Mouse (Mus musculus) layer of hippocampus, adult 11-12 months (tissue): Measurements from ENCODE around the gene Isg20l2.
A peak's percentile ranks its signal among the peaks of the same experiment; 100 is the strongest.
"Not testable (repeated sequence)": the region's sequence is repeated elsewhere in the genome, so short reads cannot be mapped to it uniquely, and the experiment has no call there.

Source experiments
- DNase-seq: peaks from one replicate; pipeline ENCODE4 v3.0.0; 2022; ENCODE audit warnings: low spot score

Gene Isg20l2

DNA sequence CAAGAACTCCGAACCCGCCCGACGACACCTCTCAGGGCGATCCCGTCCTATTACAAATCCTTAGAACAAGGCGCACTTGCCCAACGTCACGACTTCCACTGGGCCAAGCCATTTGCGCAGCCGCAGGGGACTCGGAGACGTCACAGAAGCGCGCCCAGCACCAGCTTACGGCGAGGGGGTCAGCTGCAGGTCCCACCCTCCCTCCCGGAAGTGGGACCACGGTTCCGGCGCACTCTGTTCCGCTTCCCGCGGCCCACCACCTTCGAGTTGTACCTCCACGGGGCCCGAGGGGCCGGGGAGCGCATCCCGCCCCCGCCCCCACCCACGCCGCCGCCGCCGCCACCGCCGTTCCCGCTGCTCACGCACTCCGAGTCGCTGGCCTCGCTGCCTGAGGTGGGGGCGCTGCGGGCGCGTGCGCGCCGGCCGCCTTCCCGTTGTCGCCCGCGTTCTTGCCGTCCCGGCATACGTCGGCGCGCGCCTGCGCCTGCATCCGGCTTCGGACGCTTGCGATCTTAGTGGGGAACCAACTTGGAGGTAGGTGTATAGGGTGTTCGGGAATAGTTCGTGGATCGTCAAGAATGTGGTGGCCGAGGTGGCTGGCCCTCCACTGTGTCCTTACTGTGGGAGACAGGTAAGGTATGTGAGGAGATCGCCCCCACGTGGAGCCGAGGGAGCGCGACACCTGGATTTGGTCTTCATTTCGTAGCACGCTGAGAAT, at the start of gene Isg20l2, which contains the start of gene Rrnad1:
Gene Isg20l2, plus strand, starts transcription at position 237 of the 718 bp plus-strand sequence.
Gene Rrnad1, minus strand, starts transcription at position 640 of the 718 bp plus-strand sequence.
- DNase-seq, result peak; percentile 97

DNA sequence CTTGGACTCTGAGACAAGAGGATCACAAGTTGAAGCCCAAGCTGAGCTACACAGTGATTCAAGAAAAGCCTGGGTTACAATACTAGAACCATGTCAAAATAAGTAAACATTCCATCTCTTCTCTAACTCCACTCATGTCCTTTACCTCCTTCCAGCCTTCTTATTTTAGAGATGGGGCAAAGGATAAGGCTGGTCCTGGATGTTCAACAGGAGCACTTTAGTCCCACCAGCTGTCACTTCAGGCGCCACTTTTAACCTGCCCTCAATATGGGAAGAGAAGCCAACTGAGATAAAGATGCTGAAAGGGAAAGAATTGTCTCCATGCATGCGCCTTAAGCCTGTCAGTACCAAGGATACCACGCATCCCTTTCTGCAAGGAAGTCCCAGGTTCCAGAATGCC, 45.8 kb upstream of the Isg20l2 start:
- no peak for DNase-seq

DNA sequence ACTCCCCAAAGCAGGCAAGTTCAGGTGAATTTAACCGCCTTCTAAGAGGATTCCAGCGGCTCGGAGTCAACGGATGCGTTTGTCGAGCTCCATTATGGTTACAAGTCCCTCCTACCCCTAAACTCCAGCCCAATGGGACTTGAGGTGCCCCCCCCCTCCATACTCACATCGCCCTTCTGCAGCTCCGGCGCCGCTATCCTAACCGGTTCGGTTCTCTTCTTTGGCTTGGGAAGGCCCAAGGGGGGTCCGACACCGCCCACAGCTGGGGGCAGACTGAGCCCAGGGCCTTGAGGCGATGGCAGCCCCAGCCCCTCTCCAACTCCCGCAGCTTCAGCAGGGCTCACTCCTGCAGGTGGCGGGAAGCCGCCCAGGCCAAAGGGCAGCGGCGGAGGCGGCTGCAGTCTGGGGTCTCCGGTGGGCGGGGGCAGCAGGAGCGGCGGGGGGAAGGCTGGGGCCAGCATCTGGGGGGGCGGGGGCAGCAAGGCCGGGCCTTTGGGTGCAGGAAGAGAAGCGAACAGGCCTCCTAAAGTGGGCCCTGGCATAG, 45.3 kb upstream of the Isg20l2 start:
- DNase-seq, result peak; percentile 42

DNA sequence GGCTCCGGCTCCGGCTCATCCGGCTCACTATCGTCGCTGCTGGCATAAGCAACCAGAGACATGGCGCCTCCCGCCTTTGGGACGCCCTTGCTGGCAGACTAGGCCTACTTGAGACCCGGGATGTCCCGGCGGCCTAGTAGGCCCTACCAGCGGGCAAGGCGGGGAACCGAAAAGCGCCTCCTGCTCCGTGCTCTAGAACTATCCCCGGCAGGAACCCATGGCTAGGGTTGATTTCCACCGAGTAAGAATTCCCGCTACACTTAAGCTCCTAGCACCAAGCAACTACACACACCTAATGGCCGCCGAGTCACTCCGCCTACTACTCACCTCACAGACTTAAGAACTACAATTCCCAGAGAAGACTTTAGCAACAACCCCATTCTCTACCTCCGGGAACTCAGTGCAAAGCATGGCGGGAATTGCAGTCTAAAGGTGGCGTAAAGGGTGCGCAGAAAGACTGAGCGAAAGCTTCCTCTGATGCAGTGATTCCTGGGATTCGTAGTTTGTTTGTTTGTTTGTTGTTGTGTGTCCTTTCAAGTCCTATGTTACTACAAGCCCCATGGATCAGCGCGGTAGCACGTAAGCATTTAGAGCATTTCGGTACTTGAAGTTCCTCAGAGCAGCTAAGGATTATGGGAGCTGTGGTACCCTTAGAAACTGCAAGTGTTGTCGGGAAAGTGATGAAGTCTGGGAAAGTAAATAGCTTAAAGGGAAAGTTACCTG, 44.7 kb upstream of the Isg20l2 start, which contains the start of gene Prcc:
Gene Prcc, minus strand, starts transcription at position 328 of the 723 bp plus-strand sequence.
- DNase-seq, result peak; percentile 96

DNA sequence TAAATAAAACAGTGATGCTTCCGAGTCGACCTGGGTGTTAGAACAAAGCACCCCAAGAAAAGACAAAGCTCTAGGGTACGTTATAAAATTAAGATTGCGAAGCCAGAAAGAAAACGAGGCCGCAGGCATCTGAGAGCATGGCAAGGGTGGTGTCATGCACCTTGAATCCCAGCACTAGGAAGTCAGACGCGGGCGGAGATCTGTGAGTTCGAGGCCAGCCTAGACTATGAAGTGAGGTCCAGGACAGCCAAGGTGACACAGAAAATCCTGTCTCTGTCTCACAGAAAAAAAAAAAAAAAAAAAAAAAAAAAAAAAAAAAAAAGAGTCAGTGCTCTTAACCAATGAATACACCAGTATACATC, 44.1 kb upstream of the Isg20l2 start:
- DNase-seq, result no peak

DNA sequence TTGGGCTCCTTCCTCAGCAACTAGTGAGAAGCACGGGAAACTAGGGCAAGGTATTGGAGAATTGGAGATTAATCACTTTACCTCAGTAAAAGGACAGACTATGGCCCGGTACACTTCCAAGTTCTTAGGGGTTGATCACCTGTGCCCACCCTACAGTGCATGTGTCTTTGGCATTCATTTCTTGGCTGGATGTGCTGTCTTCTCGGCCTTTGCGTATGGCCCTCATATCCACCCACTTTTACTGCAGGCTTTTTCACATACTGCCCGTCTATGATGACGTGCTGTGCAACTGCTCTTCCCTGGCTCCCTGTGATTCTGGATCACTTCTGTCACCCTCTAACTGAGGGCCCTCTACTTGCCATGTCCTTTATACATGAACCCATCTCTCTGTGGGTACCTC, 43.7 kb upstream of the Isg20l2 start:
- DNase-seq, result peak; percentile 34

DNA sequence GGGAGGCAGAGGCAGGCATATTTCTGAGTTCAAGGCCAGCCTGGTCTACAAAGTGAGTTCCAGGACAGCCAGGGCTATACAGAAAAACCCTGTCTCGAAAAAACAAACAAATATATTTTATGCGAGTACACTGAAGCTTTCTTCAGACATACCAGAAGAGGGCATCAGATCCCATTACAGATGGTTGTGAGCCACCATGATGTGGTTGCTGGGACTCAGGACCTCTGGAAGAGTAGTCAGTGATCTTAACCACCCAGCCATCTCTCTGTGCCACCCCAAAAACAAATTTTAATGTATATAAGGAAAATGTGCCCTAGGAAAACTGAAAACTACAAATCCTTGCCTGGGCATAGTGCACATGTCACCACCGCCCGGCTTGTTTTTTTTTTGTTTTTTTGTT, 42.7 kb upstream of the Isg20l2 start:
- not testable (repeated sequence) for DNase-seq

DNA sequence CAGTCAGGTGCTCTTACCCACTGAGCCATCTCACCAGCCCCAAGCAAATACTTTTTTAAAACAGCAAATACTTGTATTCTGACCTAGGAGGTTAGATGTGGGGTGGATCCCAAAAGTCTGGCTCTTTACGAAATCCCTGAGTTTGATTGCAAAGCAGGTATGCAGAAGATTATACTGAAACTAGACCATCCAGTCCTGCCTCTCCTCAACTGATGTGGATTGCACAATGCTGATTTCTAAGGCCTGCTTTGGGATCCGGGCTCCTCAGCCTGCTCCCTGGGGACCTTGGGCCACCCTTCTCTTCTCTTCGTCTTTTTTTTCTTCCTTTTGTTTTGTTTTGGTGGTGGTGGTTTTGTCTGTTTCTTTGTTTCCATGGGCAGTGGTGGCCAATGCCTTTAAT, 38.6 kb upstream of the Isg20l2 start:
- no peak for DNase-seq

DNA sequence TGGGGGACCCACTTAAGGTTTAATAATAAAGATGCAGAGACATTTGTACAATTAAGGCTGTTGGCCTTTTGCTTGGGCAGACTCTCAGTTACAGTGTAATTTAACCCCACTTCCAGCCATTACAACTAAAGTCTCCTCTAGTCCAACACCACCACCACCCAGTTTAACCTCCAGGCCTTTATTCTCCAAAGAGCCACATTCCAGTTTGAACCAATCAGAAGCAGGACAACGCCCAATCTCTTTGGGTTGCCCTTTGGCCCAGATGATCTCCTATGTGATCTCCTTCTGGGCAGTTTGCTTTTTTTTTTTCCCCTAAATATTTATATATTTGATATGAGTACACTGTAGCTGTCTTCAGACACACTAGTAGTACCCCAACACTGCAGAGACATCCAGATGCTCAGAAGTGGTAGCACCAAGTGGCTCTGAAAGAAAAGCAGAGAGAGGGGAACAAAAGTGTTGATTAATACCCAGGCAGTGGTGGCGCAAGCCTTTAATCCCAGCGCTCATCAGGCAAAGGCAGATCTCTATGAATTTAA, 36.7 kb upstream of the Isg20l2 start:
- DNase-seq, result no peak

DNA sequence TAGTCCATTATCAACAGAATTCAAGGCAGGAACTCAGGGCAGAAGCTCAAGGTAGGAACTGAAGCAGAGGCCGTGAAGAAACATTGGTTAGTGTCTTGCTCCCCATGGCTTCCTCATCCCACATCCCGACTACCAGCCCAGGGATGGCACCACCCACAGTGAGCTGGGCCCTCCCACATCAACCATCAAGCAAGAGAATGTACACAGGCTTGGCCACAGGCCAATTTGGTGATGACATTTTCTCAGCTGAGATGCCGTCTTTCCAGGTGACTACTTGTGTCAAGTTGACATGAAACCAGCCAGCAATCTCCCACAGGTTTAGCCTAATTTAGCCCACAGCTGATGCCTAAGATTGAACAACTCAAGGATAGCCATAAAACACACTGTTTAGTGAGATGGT, 30.8 kb upstream of the Isg20l2 start:
- DNase-seq, result no peak

DNA sequence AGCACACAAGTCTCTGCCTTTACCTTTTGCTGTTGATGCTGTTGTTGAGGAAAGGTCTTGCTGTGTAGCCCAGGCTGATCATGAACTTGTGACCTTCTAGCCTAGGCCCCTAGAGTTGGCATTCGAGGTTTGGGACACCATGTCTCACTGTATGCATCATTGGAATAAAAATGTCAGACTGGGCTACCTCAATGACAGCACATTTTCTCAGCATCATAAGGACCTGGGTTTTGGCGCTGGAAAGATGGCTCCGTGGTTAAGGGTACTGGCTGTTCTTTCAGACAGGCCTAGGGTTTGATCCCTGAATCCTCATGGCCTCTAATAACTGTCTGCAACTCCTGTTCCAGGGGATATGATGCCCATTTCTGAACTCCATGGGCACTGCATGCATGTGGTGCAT, 30.3 kb upstream of the Isg20l2 start:
- no peak for DNase-seq

DNA sequence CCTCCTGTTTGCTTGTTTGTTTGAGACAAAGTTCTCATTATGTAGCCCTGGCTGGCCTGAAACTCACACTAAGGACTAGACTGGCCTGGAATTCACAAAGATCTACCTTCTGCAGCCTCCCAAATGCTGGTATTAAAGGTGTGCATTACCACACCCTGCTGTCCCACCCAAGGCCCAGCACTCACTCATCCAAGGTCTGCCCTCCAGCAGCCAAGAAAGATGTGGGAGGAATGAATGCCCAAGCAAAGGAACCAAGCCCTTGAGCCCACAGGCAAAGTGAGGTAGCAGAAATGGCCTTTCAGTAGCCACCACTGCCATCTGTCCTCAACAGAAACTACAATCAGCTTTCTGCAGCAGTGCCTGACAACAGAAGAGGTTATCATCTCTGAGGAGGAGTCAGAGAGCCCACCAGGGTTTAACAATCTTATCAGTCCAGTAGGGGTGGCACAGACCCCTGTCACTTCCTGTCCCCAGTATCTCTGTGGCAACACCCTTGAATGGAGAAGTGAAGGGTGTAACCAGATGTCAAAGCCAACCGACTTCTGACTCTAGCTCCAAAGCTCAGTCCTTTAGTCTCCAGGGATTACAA, 29.0 kb upstream of the Isg20l2 start:
- no peak for DNase-seq

DNA sequence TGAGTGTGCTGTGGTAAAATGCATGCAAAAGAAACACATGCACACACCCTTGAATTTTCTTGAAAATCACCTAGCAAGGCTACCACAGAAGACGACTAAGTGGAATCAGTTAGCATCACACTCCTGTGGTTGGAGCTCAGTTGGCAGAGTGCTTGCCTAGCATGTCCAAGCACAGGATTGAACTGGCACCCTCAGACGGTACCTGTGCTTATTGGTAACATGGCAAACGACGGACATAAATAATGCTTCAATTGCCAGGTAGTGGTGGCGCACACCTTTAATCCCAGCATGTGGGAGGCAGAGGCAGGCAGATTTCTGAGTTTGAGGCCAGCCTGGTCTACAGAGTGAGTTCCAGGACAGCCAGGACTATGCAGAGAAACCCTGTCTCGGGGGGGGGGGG, 28.2 kb upstream of the Isg20l2 start:
- not testable (repeated sequence) for DNase-seq

DNA sequence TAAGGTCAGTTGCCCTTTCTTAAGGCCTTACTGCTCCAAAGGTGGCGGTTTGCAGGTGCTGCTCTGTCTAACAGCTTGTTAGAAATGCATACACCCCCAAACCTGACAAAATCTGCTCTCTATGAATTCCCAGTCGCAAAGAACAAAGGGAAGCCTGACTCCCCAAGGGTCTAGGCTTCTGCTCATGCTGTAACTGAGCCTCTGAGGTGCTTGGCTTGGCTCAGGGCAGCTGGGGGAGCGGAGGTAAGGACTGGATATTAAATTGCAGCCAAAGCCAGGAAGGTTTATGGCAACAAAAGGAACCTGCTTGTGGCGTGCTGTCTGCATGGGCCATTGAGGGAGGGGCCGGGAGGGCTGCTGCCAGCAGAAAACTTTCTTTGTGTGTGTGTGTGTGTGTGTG, 26.3 kb upstream of the Isg20l2 start:
- DNase-seq, result no peak

DNA sequence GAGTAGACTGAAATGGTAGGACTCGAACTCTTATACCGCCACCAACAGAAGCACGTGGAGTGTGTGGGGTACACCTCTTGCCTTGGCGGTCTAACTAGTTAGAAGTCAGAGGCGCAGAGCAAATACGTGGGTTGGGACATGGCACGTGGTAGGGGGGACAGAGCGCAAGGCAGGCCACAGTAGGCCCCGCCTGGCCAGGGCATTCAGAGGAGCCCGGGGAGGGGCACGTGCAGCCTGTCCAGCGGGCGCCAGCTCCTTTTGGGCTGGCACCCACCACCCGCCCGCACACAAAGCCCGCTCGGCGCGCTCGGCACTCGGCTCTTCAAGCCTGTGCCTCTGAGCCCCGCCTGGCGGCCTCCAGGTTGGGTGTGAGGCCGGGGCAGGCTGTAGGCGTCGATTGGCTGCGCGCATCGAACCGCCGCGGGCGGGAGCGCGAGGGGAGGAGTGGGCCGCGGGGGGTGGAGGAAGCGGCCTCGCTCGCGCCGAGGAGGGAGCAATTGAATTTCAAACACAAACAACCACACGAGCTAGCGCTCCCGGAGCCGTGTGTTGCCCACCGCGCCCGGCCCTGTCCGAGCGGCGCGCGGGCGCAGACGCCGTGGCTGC, 24.1 kb upstream of the Isg20l2 start, which contains the start of gene Hdgf:
Gene Hdgf, plus strand, starts transcription at position 442 of the 606 bp plus-strand sequence.
- DNase-seq, result peak; percentile 93

DNA sequence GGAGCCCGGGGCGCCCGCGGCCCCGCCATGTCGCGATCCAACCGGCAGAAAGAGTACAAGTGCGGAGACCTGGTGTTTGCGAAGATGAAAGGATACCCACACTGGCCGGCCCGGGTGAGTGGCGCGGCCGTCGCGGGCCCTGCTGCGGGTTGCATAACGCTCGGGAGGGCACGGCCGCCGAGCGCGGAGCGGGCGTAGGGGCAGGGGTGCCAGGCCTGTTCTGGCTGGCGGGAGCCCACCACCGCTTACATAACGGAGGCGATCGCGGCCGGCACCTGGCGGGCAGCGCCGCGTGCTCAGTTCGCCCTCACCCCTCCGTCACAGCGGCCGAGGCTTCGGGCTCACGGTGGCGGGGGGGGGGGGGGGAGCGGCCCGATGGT, 23.5 kb upstream of the Isg20l2 start:
- DNase-seq, result peak; percentile 54

DNA sequence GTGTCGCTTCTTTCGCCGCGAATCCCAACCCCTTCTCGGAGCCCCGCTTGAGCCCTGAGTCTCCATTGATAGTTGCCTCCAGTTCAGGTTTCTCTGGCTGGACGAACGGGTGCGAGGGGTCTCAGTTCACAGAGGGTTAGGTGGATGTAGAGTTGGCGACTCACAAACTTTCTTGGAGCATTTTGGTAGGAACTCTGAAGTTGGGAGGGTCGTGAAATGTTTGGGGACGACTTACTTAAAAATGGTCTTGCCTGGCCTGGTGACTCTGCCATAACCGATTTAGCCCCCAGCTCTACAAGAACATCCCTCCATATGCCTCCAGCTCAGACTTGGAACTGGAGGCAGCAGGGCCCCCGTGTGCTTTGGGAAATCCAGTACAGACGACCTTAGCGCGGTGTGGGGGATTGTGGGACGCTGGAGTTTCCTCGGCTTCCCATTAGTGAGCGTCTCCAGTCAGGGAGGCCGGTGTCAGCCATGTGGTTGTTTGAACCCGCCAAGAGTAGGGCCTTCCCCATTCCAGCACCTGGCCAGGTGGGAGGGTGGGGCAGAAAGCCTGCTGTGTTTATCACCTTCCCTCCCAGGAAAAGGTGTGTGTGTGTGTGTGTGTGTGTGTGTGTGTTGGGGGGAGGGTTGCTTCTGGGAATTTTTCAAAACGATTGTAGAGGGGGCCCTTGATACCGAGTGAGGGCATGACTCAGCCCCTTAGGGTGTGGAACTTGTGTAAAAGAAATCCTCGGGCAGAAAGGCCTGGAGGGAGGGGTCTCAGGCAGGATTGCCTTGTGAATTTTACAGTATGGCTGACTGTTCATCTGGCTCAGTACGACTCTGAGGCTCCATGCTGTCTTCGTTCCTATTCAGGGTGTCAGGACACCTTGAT, 22.9 kb upstream of the Isg20l2 start:
- peak; percentile 31 for DNase-seq

DNA sequence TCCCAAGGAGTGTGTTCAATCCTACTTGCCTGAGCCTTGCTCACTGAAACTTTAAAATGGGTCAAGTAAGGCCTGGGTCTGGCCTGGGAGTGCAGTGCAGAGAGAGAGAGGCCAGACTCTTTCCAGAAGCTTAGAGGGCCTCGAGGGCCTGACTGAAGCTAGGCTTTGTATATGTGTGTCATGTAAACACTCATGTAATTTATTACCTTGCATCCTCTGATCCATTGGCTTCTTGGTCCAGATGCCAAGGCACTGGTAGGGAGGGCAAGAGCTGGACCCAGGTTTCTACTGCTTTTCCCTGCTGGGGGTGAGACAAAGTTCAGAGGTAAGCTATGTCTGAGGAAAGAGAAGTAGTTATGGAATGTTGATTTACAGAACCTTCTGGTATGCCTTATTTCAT, 22.2 kb upstream of the Isg20l2 start:
- no peak for DNase-seq

DNA sequence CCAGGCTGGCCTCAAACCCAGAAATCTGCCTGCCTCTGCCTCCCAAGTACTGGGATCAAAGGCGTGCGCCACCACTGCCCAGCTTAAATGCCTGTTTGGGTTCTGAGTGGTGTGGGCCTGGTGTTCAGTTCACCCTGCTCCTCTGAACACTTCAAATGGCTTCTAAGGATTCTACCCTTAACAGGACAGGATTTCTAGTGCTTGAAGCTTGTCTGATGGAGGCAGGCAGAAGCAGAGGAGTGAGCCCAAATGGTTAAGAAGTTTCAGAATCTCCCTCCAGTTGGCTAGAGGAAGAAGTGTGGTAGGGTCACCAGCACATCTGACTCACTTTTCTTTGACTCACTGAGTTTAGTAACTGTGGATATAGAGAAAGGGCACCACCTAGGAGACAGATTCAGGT, 20.7 kb upstream of the Isg20l2 start:
- no peak for DNase-seq

DNA sequence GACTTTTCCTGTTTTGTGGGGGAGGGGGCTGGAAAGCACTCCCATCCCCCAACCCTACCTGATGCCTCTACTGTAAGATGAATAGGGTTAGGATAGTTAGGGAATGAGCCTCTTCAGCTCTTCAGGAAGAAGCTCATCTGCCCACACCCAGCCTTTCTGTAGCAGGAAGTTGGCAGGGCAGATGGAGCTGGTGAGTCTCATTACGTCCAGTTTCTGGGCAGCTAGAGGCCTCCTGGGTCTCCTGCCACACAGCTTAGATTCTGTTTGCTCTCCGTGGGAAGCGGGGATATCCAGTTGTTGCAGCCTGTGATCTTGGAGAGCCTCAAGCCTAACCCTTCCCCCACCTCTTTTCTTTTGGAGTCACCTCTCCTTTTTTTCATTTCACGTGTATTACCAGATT, 20.2 kb upstream of the Isg20l2 start:
- peak; percentile 14 for DNase-seq

DNA sequence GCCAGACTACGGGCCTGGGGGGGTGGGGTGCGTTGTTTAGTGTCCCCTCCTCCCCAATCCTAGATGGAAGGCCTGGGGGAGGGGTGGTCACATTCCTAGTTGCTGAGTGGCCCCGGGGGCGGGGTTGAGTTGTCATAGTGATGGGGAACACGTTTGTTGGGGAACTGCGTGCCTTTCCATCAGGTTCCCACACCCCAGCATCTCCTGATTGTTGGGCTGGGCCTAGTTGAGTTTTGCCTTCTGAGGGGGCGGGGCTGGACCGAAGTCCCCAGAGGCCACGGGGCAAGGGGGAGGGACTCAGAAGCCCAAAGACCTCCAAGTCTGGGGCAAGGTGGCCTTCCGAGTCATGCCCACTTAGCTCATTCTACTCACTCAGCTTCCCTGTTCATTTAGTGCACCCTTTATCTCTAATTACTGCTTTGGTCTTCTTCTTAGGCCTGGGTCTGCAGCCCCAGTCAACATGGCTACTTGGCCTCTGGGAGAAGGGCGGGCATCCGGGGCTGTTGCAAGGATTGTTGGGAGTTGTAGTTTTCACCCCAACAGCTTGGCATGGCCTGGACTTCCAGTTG, 19.5 kb upstream of the Isg20l2 start:
- DNase-seq, result peak; percentile 73
